Mouse (Mus musculus) heart, embryonic 12.5 days (tissue): ENCODE results near the gene Usp34. TPM values are rescaled to one million over a fixed set of nuclear protein-coding genes. Genes with fewer than 3 reads are reported as not detected.
"Not testable (repeated sequence)": the region's sequence is repeated elsewhere in the genome, so short reads cannot be mapped to it uniquely, and the experiment has no call there.

ENCODE experiments used
- ATAC-seq: fragments of 200-750 bp; cut with Nextera tagmentation; 2 replicates; pipeline ENCODE4 v1.8.0; 2017; ENCODE audit warnings: moderate TSS enrichment, moderate library complexity; ENCODE audit not compliant: insufficient number of reproducible peaks, low FRiP score
- H3K27ac ChIP-seq: fragments of 300-500 bp; sonication (generic); 2 replicates; pipeline ENCODE4 v1.5.1; 2016; ENCODE audit warnings: mild to moderate bottlenecking, moderate library complexity; ENCODE audit not compliant: poor library complexity, severe bottlenecking
- H3K27me3 ChIP-seq: fragments of 300-500 bp; sonication (generic); replicated peaks from 2 replicates; pipeline ENCODE4 v1.6.1; 2016; ENCODE audit warnings: mild to moderate bottlenecking, moderate library complexity
- H3K36me3 ChIP-seq: fragments of 300-500 bp; sonication (generic); 2 replicates; pipeline ENCODE4 v1.6.1; 2016; ENCODE audit warnings: mild to moderate bottlenecking, moderate library complexity
- H3K4me1 ChIP-seq: fragments of 300-500 bp; sonication (generic); replicated peaks from 2 replicates; pipeline ENCODE4 v1.6.1; 2016; ENCODE audit warnings: mild to moderate bottlenecking
- H3K4me2 ChIP-seq: fragments of 300-500 bp; sonication (generic); 2 replicates; pipeline ENCODE4 v1.6.1; 2016; ENCODE audit warnings: mild to moderate bottlenecking, moderate library complexity
- H3K4me3 ChIP-seq: fragments of 300-500 bp; sonication (generic); 2 replicates; pipeline ENCODE4 v1.5.1; 2016; ENCODE audit warnings: mild to moderate bottlenecking
- H3K9ac ChIP-seq: fragments of 300-500 bp; sonication (generic); 2 replicates; pipeline ENCODE4 v1.6.1; 2016; ENCODE audit warnings: mild to moderate bottlenecking, moderate library complexity
- H3K9me3 ChIP-seq: fragments of 300-500 bp; sonication (generic); replicated peaks from 2 replicates; pipeline ENCODE4 v1.6.1; 2016; ENCODE audit warnings: mild to moderate bottlenecking, moderate library complexity
- WGBS: fragments of 180-500 bp; shearing (Covaris S2); methylation state at CpG from one replicate; pipeline ENCODE4 v1.1.7; 2016; 5-methylcytosine and 5-hydroxymethylcytosine counted together
- polyA plus RNA-seq: library from polyadenylated mRNA; unstranded; fragments of >200 nt; fragmentation: Nextera tagmentation; extraction: Ambion mirVana; gene quantifications from 2 replicates; pipeline ENCODE4 v1.2.1, GENCODE M21; 2016

Usp34 gene
- polyA plus RNA-seq, 1 experiment from 2014 or later, result 19.2 TPM

- Histone ChIP-seq H3K4me2 (no peak overlapping the region), H3K27me3 (no peaks in the 10 kb centered on the region), H3K4me1 (no peaks in the 10 kb centered on the region), H3K36me3 (peaks cover 47% of the 10 kb centered on the region), H3K4me3 (no peak overlapping the region), H3K9ac (no peak overlapping the region), H3K9me3 (no peaks in the 10 kb centered on the region), H3K27ac (no peak overlapping the region)
- 91% methylated on average over 2 of the region's 2 CpGs for WGBS
- ATAC-seq, result no peak
Observed at GRCm38 (mm10) chr11:23298301-23298700, 8.4 kb upstream of the Usp34 start.

GRCm38 (mm10) chr11:23299910-23300309, 6.8 kb upstream of the Usp34 start:
- H3K27ac ChIP-seq, result no peak overlapping the region
- no peaks in the 10 kb centered on the region for H3K4me1 ChIP-seq
- H3K9ac ChIP-seq, result no peak overlapping the region
- no peak overlapping the region for H3K4me3 ChIP-seq
- H3K4me2 ChIP-seq, result no peak overlapping the region
- 90% methylated on average over 1 of the region's 1 CpGs for WGBS
- H3K27me3 ChIP-seq, result no peaks in the 10 kb centered on the region
- H3K9me3 ChIP-seq, result no peaks in the 10 kb centered on the region
- no peak; the same call in 1 of the 2 replicates for ATAC-seq
- peaks cover 36% of the 10 kb centered on the region for H3K36me3 ChIP-seq

- H3K4me1 ChIP-seq, result 0 out of 2 replicates have a peak, but pooled peaks cover 2% of the 10 kb centered on the region
- ATAC-seq, result no peak
- no peaks in the 10 kb centered on the region for H3K9me3 ChIP-seq
- H3K4me2 ChIP-seq, result no peak overlapping the region
- no peak overlapping the region for H3K9ac ChIP-seq
- H3K4me3 ChIP-seq, result no peak overlapping the region
- H3K27ac ChIP-seq, result no peak overlapping the region
- H3K27me3 ChIP-seq, result no peaks in the 10 kb centered on the region
- 60% methylated on average over 1 of the region's 1 CpGs for WGBS
- peaks cover 9% of the 10 kb centered on the region for H3K36me3 ChIP-seq
Observed at GRCm38 (mm10) chr11:23303126-23303525, 3.6 kb upstream of the Usp34 start.

GRCm38 (mm10) chr11:23305101-23305672, 1.5 kb upstream of the Usp34 start:
- H3K27me3 ChIP-seq, H3K9me3 ChIP-seq, H3K4me1 ChIP-seq, H3K36me3 ChIP-seq, ATAC-seq: not testable (repeated sequence)
- WGBS, result 34% methylated on average over 10 of the region's 10 CpGs
- H3K9ac ChIP-seq, result peak overlapping the region; percentile 93
- peak overlapping the region; percentile 83 for H3K4me2 ChIP-seq
- peak overlapping the region; percentile 100 for H3K4me3 ChIP-seq
- H3K27ac ChIP-seq, result peak overlapping the region; percentile 100

GRCm38 (mm10) chr11:23305673-23306608, 754 bp upstream of the Usp34 start:
- H3K9me3 ChIP-seq, result no peaks in the 10 kb centered on the region
- under 1% methylated on average over 74 of the region's 98 CpGs for WGBS
- no peaks in the 10 kb centered on the region for H3K36me3 ChIP-seq
- H3K27me3 ChIP-seq, result no peaks in the 10 kb centered on the region
- H3K4me1 ChIP-seq, result peaks cover 9% of the 10 kb centered on the region; the same call in 1 of the 2 replicates
- H3K4me2 ChIP-seq, result peak overlapping the region; percentile 83
- peak overlapping the region; percentile 100 for H3K4me3 ChIP-seq
- peak overlapping the region; percentile 100 for H3K27ac ChIP-seq
- peak; percentile 97 for ATAC-seq
- H3K9ac ChIP-seq, result peak overlapping the region; percentile 100

- Histone ChIP-seq H3K27me3 (no peaks in the 10 kb centered on the region), H3K36me3 (peaks cover 3% of the 10 kb centered on the region), H3K4me3 (peak overlapping the region; percentile 100), H3K9ac (peak overlapping the region; percentile 100), H3K9me3 (no peaks in the 10 kb centered on the region), H3K4me1 (peaks cover 9% of the 10 kb centered on the region; the same call in 1 of the 2 replicates), H3K27ac (peak overlapping the region; percentile 100), H3K4me2 (peak overlapping the region; percentile 83)
- ATAC-seq, result no peak
- 3% methylated on average over 6 of the region's 6 CpGs for WGBS
Observed at GRCm38 (mm10) chr11:23307566-23307920, 848 bp downstream of the Usp34 start.

GRCm38 (mm10) chr11:23313496-23313895, 6.8 kb downstream of the Usp34 start:
- peaks cover 11% of the 10 kb centered on the region for H3K36me3 ChIP-seq
- H3K27me3 ChIP-seq, result no peaks in the 10 kb centered on the region
- peaks cover 4% of the 10 kb centered on the region; the same call in 1 of the 2 replicates for H3K4me1 ChIP-seq
- ATAC-seq, result no peak
- H3K27ac ChIP-seq, result no peak overlapping the region
- H3K9ac ChIP-seq, result no peak overlapping the region
- WGBS, result 23% methylated on average over 1 of the region's 1 CpGs
- H3K4me3 ChIP-seq, result no peak overlapping the region
- no peaks in the 10 kb centered on the region for H3K9me3 ChIP-seq
- no peak overlapping the region for H3K4me2 ChIP-seq

GRCm38 (mm10) chr11:23329413-23329812, 22.7 kb downstream of the Usp34 start:
- H3K9ac ChIP-seq, result no peak overlapping the region
- H3K27ac ChIP-seq, result no peak overlapping the region
- WGBS, result 81% methylated on average over 2 of the region's 2 CpGs
- no peak overlapping the region for H3K4me3 ChIP-seq
- peaks cover 7% of the 10 kb centered on the region for H3K36me3 ChIP-seq
- H3K27me3 ChIP-seq, result no peaks in the 10 kb centered on the region
- H3K4me2 ChIP-seq, result no peak overlapping the region
- H3K4me1 ChIP-seq, result peaks cover 5% of the 10 kb centered on the region; the same call in 1 of the 2 replicates
- no peak for ATAC-seq
- H3K9me3 ChIP-seq, result no peaks in the 10 kb centered on the region

GRCm38 (mm10) chr11:23332136-23332535, 25.4 kb downstream of the Usp34 start:
- WGBS, result 78% methylated on average over 3 of the region's 3 CpGs
- Histone ChIP-seq H3K9ac (no peak overlapping the region), H3K36me3 (peaks cover 12% of the 10 kb centered on the region), H3K4me3 (no peak overlapping the region), H3K9me3 (no peaks in the 10 kb centered on the region), H3K4me1 (peaks cover 5% of the 10 kb centered on the region; the same call in 1 of the 2 replicates), H3K4me2 (no peak overlapping the region), H3K27me3 (no peaks in the 10 kb centered on the region), H3K27ac (no peak overlapping the region)
- no peak for ATAC-seq

- Histone ChIP-seq H3K9me3 (no peaks in the 10 kb centered on the region), H3K4me3 (no peak overlapping the region), H3K27ac (no peak overlapping the region), H3K27me3 (no peaks in the 10 kb centered on the region), H3K36me3 (peaks cover 17% of the 10 kb centered on the region), H3K4me1 (peaks cover 5% of the 10 kb centered on the region; the same call in 1 of the 2 replicates), H3K9ac (no peak overlapping the region), H3K4me2 (no peak overlapping the region)
- no peak for ATAC-seq
- 73% methylated on average over 1 of the region's 1 CpGs for WGBS
Observed at GRCm38 (mm10) chr11:23335160-23335559, 28.5 kb downstream of the Usp34 start.

- H3K9ac ChIP-seq, H3K27me3 ChIP-seq, H3K4me2 ChIP-seq, H3K27ac ChIP-seq, H3K9me3 ChIP-seq, H3K4me3 ChIP-seq, H3K4me1 ChIP-seq, ATAC-seq: not testable (repeated sequence)
- WGBS, result 73% methylated on average over 5 of the region's 5 CpGs
- peaks cover 28% of the 10 kb centered on the region for H3K36me3 ChIP-seq
Observed at GRCm38 (mm10) chr11:23357226-23357625, 50.5 kb downstream of the Usp34 start.
